Mouse (Mus musculus) midbrain, postnatal 0 days (tissue): ENCODE results near the gene Gm14214. TPM values are rescaled to one million over a fixed set of nuclear protein-coding genes. Genes with fewer than 3 reads are reported as not detected.

Experiments used
- ATAC-seq: fragments of 200-750 bp; cut with Nextera tagmentation; 2 replicates; pipeline ENCODE4 v1.8.0; 2017; ENCODE audit warnings: moderate number of reproducible peaks, mild to moderate bottlenecking, moderate TSS enrichment, moderate library complexity; ENCODE audit not compliant: low FRiP score
- DNase-seq: peaks from one replicate; pipeline ENCODE4 v3.0.0-alpha.2; 2015; ENCODE audit warnings: low spot score
- H3K27ac ChIP-seq: fragments of 300-500 bp; sonication (generic); 2 replicates; pipeline ENCODE4 v1.5.1; 2014; ENCODE audit warnings: low read depth, mild to moderate bottlenecking, low read length, mixed read lengths
- H3K27me3 ChIP-seq: fragments of 300-500 bp; sonication (generic); 2 replicates; pipeline ENCODE4 v1.6.1; 2014; ENCODE audit warnings: low read length, control low read depth, mixed read lengths; ENCODE audit not compliant: insufficient read depth
- H3K36me3 ChIP-seq: fragments of 300-500 bp; sonication (generic); 2 replicates; pipeline ENCODE4 v1.6.1; 2014; ENCODE audit warnings: low read length, control low read depth, mixed read lengths; ENCODE audit not compliant: insufficient read depth
- H3K4me1 ChIP-seq: fragments of 300-500 bp; sonication (generic); 2 replicates; pipeline ENCODE4 v1.6.1; 2014; ENCODE audit warnings: mild to moderate bottlenecking, control low read depth, antibody characterized with exemption, low read length, mixed read lengths; ENCODE audit not compliant: insufficient read depth
- H3K4me2 ChIP-seq: fragments of 300-500 bp; sonication (generic); 2 replicates; pipeline ENCODE4 v1.6.1; 2014; ENCODE audit warnings: low read depth, mild to moderate bottlenecking, low read length, mixed read lengths; ENCODE audit not compliant: poor library complexity, severe bottlenecking
- H3K4me3 ChIP-seq: fragments of 300-500 bp; sonication (generic); 2 replicates; pipeline ENCODE4 v1.5.1; 2014; ENCODE audit warnings: low read depth, mild to moderate bottlenecking, low read length, moderate library complexity
- H3K9ac ChIP-seq: fragments of 300-500 bp; sonication (generic); replicated peaks from 2 replicates; pipeline ENCODE4 v1.6.1; 2014; ENCODE audit warnings: mild to moderate bottlenecking, low read length, moderate library complexity, mixed read lengths; ENCODE audit not compliant: poor library complexity, severe bottlenecking
- H3K9me3 ChIP-seq: fragments of 300-500 bp; sonication (generic); 2 replicates; pipeline ENCODE4 v1.6.1; 2016; ENCODE audit warnings: low read length, control low read depth
- CTCF ChIP-seq: IDR thresholded peaks from 2 replicates; pipeline ENCODE4 v1.5.1; 2016; ENCODE audit warnings: antibody characterized with exemption, mild to moderate bottlenecking
- WGBS: fragments of 180-500 bp; shearing (Covaris S2); extraction: QIAGEN DNeasy Blood & Tissue Kit; methylation state at CpG from one replicate; pipeline ENCODE4 v1.1.7; 2014; 5-methylcytosine and 5-hydroxymethylcytosine counted together
- polyA plus RNA-seq: library from polyadenylated mRNA; unstranded; fragments of >200 nt; fragmentation: Nextera tagmentation; extraction: Ambion mirVana; gene quantifications from 2 replicates; pipeline ENCODE4 v1.2.1, GENCODE M21; 2015
- total RNA-seq: library from RNA; depleted of rRNA; stranded (reverse); fragments of >200 nt; gene quantifications from 2 replicates; pipeline ENCODE4 v1.2.3, GENCODE M21; 2014; rRNA removed

Gene Gm14214
- total RNA-seq (not detected in 2 replicates), polyA plus RNA-seq (not detected in 2 replicates)

GRCm38 (mm10) chr2:154769930-154770329, at the start of gene Gm14214:
Gm14214 (minus strand) TSS chr2:154770030.
- H3K36me3 ChIP-seq, result no peaks in the 10 kb centered on the region
- no peaks in the 10 kb centered on the region for H3K9me3 ChIP-seq
- no peak for TF ChIP-seq CTCF
- no peak within 1 kb of the TSS for H3K9ac ChIP-seq
- H3K4me1 ChIP-seq, result no peaks in the 10 kb centered on the region
- H3K27ac ChIP-seq, result no peak within 1 kb of the TSS
- no peak within 1 kb of the TSS for H3K4me3 ChIP-seq
- DNase-seq, result no peak
- H3K27me3 ChIP-seq, result no peaks in the 10 kb centered on the region
- no peak for ATAC-seq
- H3K4me2 ChIP-seq, result no peak within 1 kb of the TSS

GRCm38 (mm10) chr2:154818599-154818998, 48.8 kb upstream of the Gm14214 start:
- no peaks in the 10 kb centered on the region for H3K27me3 ChIP-seq
- no peak overlapping the region for H3K4me2 ChIP-seq
- H3K4me1 ChIP-seq, result no peaks in the 10 kb centered on the region
- TF ChIP-seq CTCF, result no peak
- H3K9me3 ChIP-seq, result no peaks in the 10 kb centered on the region
- H3K9ac ChIP-seq, result no peak overlapping the region
- WGBS, result 72% methylated on average over 1 of the region's 1 CpGs
- no peak overlapping the region for H3K27ac ChIP-seq
- H3K36me3 ChIP-seq, result no peaks in the 10 kb centered on the region
- no peak overlapping the region for H3K4me3 ChIP-seq
- DNase-seq (no peak), ATAC-seq (no peak)

DNA sequence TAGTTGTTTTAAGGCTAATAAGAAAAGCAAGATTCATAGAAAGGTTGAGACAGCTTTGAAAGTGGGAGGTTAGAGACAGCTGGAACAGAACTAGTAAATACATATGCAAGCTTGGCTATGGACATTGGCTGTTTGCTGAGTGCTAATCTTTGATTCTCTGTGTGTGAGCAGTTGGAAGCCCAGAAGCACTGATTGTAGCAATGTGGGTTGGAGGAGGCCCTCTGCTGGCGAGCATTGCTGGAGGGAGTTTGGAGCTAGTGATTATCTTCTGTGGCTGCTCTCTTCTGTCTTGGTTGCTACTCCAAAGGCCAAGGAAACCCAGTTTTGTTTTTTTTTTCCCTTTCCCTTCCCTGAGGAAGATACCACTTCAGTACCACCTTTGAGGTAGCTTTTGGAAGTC, 48.0 kb upstream of the Gm14214 start:
- no peak overlapping the region for H3K9ac ChIP-seq
- WGBS, result 29% methylated on average over 1 of the region's 1 CpGs
- no peak overlapping the region for H3K27ac ChIP-seq
- ATAC-seq (no peak), DNase-seq (peak; percentile 54)
- H3K36me3 ChIP-seq, result no peaks in the 10 kb centered on the region
- H3K4me3 ChIP-seq, result no peak overlapping the region
- no peaks in the 10 kb centered on the region for H3K9me3 ChIP-seq
- peak; percentile 71 for TF ChIP-seq CTCF
- H3K27me3 ChIP-seq, result no peaks in the 10 kb centered on the region
- H3K4me2 ChIP-seq, result no peak overlapping the region
- no peaks in the 10 kb centered on the region for H3K4me1 ChIP-seq

DNA sequence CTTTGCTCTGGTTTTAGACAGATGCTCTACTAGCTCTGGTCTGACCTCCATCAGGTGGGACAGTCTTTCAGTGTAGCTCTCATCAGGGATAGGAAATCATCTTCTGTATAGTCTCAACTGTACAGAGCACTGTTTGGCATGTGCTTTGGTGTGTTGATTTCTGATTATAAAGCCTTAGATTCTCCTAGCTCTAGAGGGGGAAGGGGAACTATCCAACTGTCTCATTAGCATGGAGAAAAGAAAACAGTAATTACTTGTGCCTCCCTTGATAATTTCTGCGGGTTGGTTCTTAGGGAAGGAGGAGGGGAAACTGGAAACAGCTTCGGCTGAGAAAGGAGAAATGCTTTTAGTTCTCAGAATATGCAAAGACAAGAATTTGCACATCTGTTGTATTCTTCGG, 47.3 kb upstream of the Gm14214 start:
- no peak overlapping the region for H3K4me2 ChIP-seq
- H3K27ac ChIP-seq, result no peak overlapping the region
- no peaks in the 10 kb centered on the region for H3K9me3 ChIP-seq
- H3K27me3 ChIP-seq, result no peaks in the 10 kb centered on the region
- TF ChIP-seq CTCF, result no peak
- no peak overlapping the region for H3K4me3 ChIP-seq
- 37% methylated on average over 3 of the region's 3 CpGs for whole genome bisulfite sequencing
- no peaks in the 10 kb centered on the region for H3K36me3 ChIP-seq
- H3K4me1 ChIP-seq, result no peaks in the 10 kb centered on the region
- DNase-seq, result peak; percentile 14
- no peak for ATAC-seq
- H3K9ac ChIP-seq, result no peak overlapping the region

- ATAC-seq, result no peak
- TF ChIP-seq CTCF, result no peak
- Histone ChIP-seq H3K9ac (no peak overlapping the region), H3K4me1 (no peaks in the 10 kb centered on the region), H3K9me3 (no peaks in the 10 kb centered on the region), H3K4me3 (no peak overlapping the region), H3K36me3 (no peaks in the 10 kb centered on the region), H3K4me2 (no peak overlapping the region), H3K27me3 (no peaks in the 10 kb centered on the region), H3K27ac (no peak overlapping the region)
- 87% methylated on average over 2 of the region's 2 CpGs for WGBS
- no peak for DNase-seq
Measured at GRCm38 (mm10) chr2:154813426-154813825, 43.6 kb upstream of the Gm14214 start.

DNA sequence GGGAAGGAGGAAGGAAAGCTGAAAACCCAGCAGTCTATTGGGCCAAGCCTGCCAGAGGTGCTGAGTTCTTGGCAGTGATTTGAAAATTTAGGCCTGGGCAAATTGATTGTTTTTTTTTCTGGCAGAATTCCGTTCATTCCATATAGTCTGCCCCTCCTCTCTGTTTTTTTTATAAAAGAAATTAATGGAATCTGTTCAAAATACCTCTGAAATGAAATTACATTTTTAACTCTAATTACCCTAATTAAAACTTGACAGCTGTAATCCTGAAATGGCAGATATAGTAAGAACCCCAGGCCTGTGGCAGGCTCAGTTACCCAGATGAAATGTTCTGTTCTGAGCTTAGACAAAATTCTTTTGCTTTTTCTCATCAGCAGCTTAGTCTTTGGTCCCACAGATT, 41.0 kb upstream of the Gm14214 start:
- WGBS, result 54% methylated on average over 1 of the region's 1 CpGs
- no peaks in the 10 kb centered on the region for H3K4me1 ChIP-seq

More for the DNA sequence above, 41.0 kb upstream of the Gm14214 start:
- Histone ChIP-seq H3K9me3 (no peaks in the 10 kb centered on the region), H3K4me2 (no peak overlapping the region), H3K4me3 (no peak overlapping the region), H3K27me3 (no peaks in the 10 kb centered on the region), H3K27ac (no peak overlapping the region), H3K36me3 (no peaks in the 10 kb centered on the region), H3K9ac (no peak overlapping the region)
- no peak for ATAC-seq
- no peak for TF ChIP-seq CTCF
- DNase-seq, result no peak
